Comparison of ENCODE assay signal across 8 mouse cellular contexts in the genomic region with DNA sequence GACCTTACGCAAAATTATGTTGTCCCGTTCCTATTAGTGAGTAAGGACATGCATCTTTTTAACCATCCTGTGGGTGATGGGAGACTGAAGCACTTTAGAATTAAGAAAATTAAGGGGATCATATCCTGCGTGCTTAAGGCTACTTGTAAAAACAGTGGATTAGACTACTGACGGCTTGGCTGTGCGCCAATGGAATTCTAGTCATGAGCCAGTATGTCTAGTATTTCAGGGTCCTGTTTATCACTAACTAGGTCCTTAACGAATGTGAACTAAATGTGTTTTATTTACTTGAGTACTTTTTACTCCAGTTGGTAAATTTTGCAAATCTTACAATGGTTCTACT. TPM values are rescaled to one million over a fixed set of nuclear protein-coding genes. Genes with fewer than 3 reads are reported as not detected.
DNase-seq lines count a peak whose midpoint lies in the region; ATAC-seq and TF ChIP-seq lines count a peak whose summit lies in the region.

No protein-coding gene starts in this region.

- 0 out of 2 replicates have a peak overlapping the region, but pooled peaks have one; percentile 5 for H3K27ac ChIP-seq in neural tube, embryonic 11.5 days (ENCODE audit: low read depth, low read length)
- peak overlapping the region; percentile 99; the same call in 1 of the 2 replicates for H3K27ac ChIP-seq in bone marrow, adult 2 months (ENCODE audit: control insufficient read depth, insufficient read depth, low read depth, low read length, poor library complexity)
- peak overlapping the region; percentile 97 for H3K27ac ChIP-seq in forebrain, embryonic 15.5 days (replicated peaks)
- peak overlapping the region; percentile 94 for H3K27ac ChIP-seq in kidney, adult 2 months (ENCODE audit: insufficient read depth, low read depth, low read length)
- peak overlapping the region; percentile 95 for H3K27ac ChIP-seq in liver, embryonic 15.5 days (replicated peaks)
- peak overlapping the region; percentile 92 for H3K27ac ChIP-seq in neural tube, embryonic 14.5 days (ENCODE audit: low read depth, low read length)

- TF ChIP-seq POLR2A in bone marrow, adult 2 months (IDR thresholded peaks at IDR 0.05; ENCODE audit: borderline replicate concordance, control insufficient read depth, low read depth, low read length) = no peak
- TF ChIP-seq POLR2A in kidney, adult 2 months (IDR thresholded peaks at IDR 0.05; ENCODE audit: low read depth, low read length) = no peak

- H3K4me2 ChIP-seq in neural tube, embryonic 11.5 days (ENCODE audit: low read depth) = peak overlapping the region; percentile 39
- H3K4me2 ChIP-seq in forebrain, embryonic 15.5 days (replicated peaks) = peak overlapping the region; percentile 47
- peak overlapping the region; percentile 61 for H3K4me2 ChIP-seq in liver, embryonic 15.5 days
- H3K4me2 ChIP-seq in neural tube, embryonic 14.5 days (ENCODE audit: low read depth, low read length) = peak overlapping the region; percentile 62

- no peaks in the 10 kb centered on the region for H3K36me3 ChIP-seq in neural tube, embryonic 11.5 days (ENCODE audit: control insufficient read depth, insufficient read depth, low read length)
- H3K36me3 ChIP-seq in forebrain, embryonic 15.5 days = peaks cover 2% of the 10 kb centered on the region
- H3K36me3 ChIP-seq in kidney, adult 2 months (ENCODE audit: control insufficient read depth, insufficient read depth, low read length) = no peaks in the 10 kb centered on the region; the same call in 1 of the 2 replicates
- peaks cover 3% of the 10 kb centered on the region for H3K36me3 ChIP-seq in liver, embryonic 15.5 days (replicated peaks)
- H3K36me3 ChIP-seq in neural tube, embryonic 14.5 days (ENCODE audit: control insufficient read depth, insufficient read depth, low read length) = no peaks in the 10 kb centered on the region

- no peak for TF ChIP-seq CTCF in bone marrow, adult 2 months (IDR thresholded peaks at IDR 0.05; ENCODE audit: control insufficient read depth, insufficient read depth, low read length)
- TF ChIP-seq CTCF in kidney, adult 2 months (conservative IDR thresholded peaks at IDR 0.05; ENCODE audit: insufficient read depth, insufficient read length, low read depth, low read length) = no peak

- peak overlapping the region; percentile 35 for H3K9ac ChIP-seq in neural tube, embryonic 11.5 days (ENCODE audit: low read length)
- H3K9ac ChIP-seq in forebrain, embryonic 15.5 days (replicated peaks) = peak overlapping the region; percentile 99
- peak overlapping the region; percentile 96 for H3K9ac ChIP-seq in liver, embryonic 15.5 days
- H3K9ac ChIP-seq in neural tube, embryonic 14.5 days (replicated peaks; ENCODE audit: low read depth, low read length) = peak overlapping the region; percentile 91; the same call in 1 of the 2 replicates

- no peaks in the 10 kb centered on the region for H3K27me3 ChIP-seq in neural tube, embryonic 11.5 days (ENCODE audit: control insufficient read depth, insufficient read depth, low read length)
- H3K27me3 ChIP-seq in forebrain, embryonic 15.5 days = no peaks in the 10 kb centered on the region
- H3K27me3 ChIP-seq in kidney, adult 2 months (replicated peaks; ENCODE audit: control insufficient read depth, insufficient read depth, low read length) = no peaks in the 10 kb centered on the region
- no peaks in the 10 kb centered on the region for H3K27me3 ChIP-seq in liver, embryonic 15.5 days
- H3K27me3 ChIP-seq in neural tube, embryonic 14.5 days (ENCODE audit: control insufficient read depth, insufficient read depth, low read length) = no peaks in the 10 kb centered on the region

- DNase-seq in neural tube, embryonic 11.5 days (ENCODE audit: low spot score) = no peak
- DNase-seq in neural tube, embryonic 10.5 days (ENCODE audit: extremely low spot score, low spot score) = no peak
- DNase-seq in kidney, adult 2 months = peak; percentile 83
- DNase-seq in c-Kit-positive CD71-positive TER-119-positive erythroid progenitor cells, embryonic 14.5 days (ENCODE audit: low spot score) = no peak

- H3K4me3 ChIP-seq in neural tube, embryonic 11.5 days (ENCODE audit: low read depth, low read length) = peak overlapping the region; percentile 96
- H3K4me3 ChIP-seq in bone marrow, adult 2 months (replicated peaks; ENCODE audit: control insufficient read depth, low read depth, low read length) = peak overlapping the region; percentile 98
- H3K4me3 ChIP-seq in forebrain, embryonic 15.5 days = peak overlapping the region; percentile 82
- H3K4me3 ChIP-seq in kidney, adult 2 months (ENCODE audit: insufficient read depth, low read depth, low read length) = peak overlapping the region; percentile 75; the same call in 1 of the 2 replicates
- H3K4me3 ChIP-seq in liver, embryonic 15.5 days (replicated peaks) = peak overlapping the region; percentile 91
- peak overlapping the region; percentile 92 for H3K4me3 ChIP-seq in neural tube, embryonic 14.5 days (ENCODE audit: low read depth, low read length)

- 11% methylated on average over 6 of the region's 6 CpGs for WGBS in neural tube, embryonic 11.5 days
- WGBS in bone marrow, adult 2 months = 7% methylated on average over 6 of the region's 6 CpGs
- WGBS in forebrain, embryonic 15.5 days = 2% methylated on average over 6 of the region's 6 CpGs
- 2% methylated on average over 6 of the region's 6 CpGs for WGBS in kidney, adult 2 months
- 9% methylated on average over 6 of the region's 6 CpGs for WGBS in liver, embryonic 15.5 days (ENCODE audit: insufficient replicate concordance)
- 8% methylated on average over 6 of the region's 6 CpGs for WGBS in neural tube, embryonic 14.5 days

- peaks cover 11% of the 10 kb centered on the region; the same call in 1 of the 2 replicates for H3K4me1 ChIP-seq in neural tube, embryonic 11.5 days (ENCODE audit: control insufficient read depth, insufficient read depth, low read length)
- H3K4me1 ChIP-seq in bone marrow, adult 2 months (ENCODE audit: control insufficient read depth, insufficient read depth, low read length) = no peaks in the 10 kb centered on the region
- peaks cover 29% of the 10 kb centered on the region for H3K4me1 ChIP-seq in forebrain, embryonic 15.5 days
- H3K4me1 ChIP-seq in kidney, adult 2 months (ENCODE audit: control insufficient read depth, insufficient read depth, low read length) = peaks cover 4% of the 10 kb centered on the region; the same call in 1 of the 2 replicates
- peaks cover 26% of the 10 kb centered on the region for H3K4me1 ChIP-seq in liver, embryonic 15.5 days (replicated peaks)
- H3K4me1 ChIP-seq in neural tube, embryonic 14.5 days (ENCODE audit: control insufficient read depth, insufficient read depth, low read length) = peaks cover 15% of the 10 kb centered on the region

- H3K9me3 ChIP-seq in neural tube, embryonic 11.5 days (ENCODE audit: control insufficient read depth, low read length) = no peaks in the 10 kb centered on the region
- no peaks in the 10 kb centered on the region for H3K9me3 ChIP-seq in forebrain, embryonic 15.5 days
- no peaks in the 10 kb centered on the region for H3K9me3 ChIP-seq in liver, embryonic 15.5 days (replicated peaks)
- no peaks in the 10 kb centered on the region for H3K9me3 ChIP-seq in neural tube, embryonic 14.5 days (ENCODE audit: control insufficient read depth, low read length)

- ATAC-seq in neural tube, embryonic 11.5 days (ENCODE audit: insufficient read depth, low FRiP score, low TSS enrichment) = peak; percentile 3
- ATAC-seq in forebrain, embryonic 15.5 days (replicated peaks) = peak; percentile 67
- no peak; the same call in 1 of the 2 replicates for ATAC-seq in liver, embryonic 15.5 days (ENCODE audit: insufficient read depth)
- ATAC-seq in neural tube, embryonic 14.5 days (ENCODE audit: low read depth) = no peak

RNA-seq across cellular contexts. Expression of gene 2010109A12Rik, which starts 0.7 kb away (rescaled TPM):
- 0.45 and 1.1 TPM in 2 replicates for polyA plus RNA-seq in neural tube, embryonic 11.5 days (2014; fragmentation: Nextera tagmentation; extraction: Ambion mirVana)
- 3.7 and 4.8 TPM in 2 replicates for polyA plus RNA-seq in bone marrow, adult 2 months (2011; ENCODE audit: insufficient read depth, insufficient read length, low replicate concordance, missing spikeins)
- polyA plus RNA-seq in forebrain, embryonic 15.5 days (2015; fragmentation: Nextera tagmentation; extraction: Ambion mirVana) = 2.3 and 3.5 TPM in 2 replicates
- polyA plus RNA-seq in kidney, adult 2 months (2012; rRNA removed) = 0.23 and 0.27 TPM in 2 replicates
- polyA plus RNA-seq in liver, embryonic 15.5 days (2015; fragmentation: Nextera tagmentation; extraction: Ambion mirVana) = 1.1 and 1.3 TPM in 2 replicates
- 1.3 and 1.4 TPM in 2 replicates for polyA plus RNA-seq in neural tube, embryonic 14.5 days (2014; fragmentation: Nextera tagmentation; extraction: Ambion mirVana)

RNA-seq across cellular contexts. Expression of gene Ccni, which starts 0.7 kb away (rescaled TPM):
- polyA plus RNA-seq in neural tube, embryonic 11.5 days (2014; fragmentation: Nextera tagmentation; extraction: Ambion mirVana) = 142 and 147 TPM in 2 replicates
- 73.8 and 76.8 TPM in 2 replicates for polyA plus RNA-seq in bone marrow, adult 2 months (2011; ENCODE audit: insufficient read depth, insufficient read length, low replicate concordance, missing spikeins)
- 202 and 223 TPM in 2 replicates for polyA plus RNA-seq in forebrain, embryonic 15.5 days (2015; fragmentation: Nextera tagmentation; extraction: Ambion mirVana)
- polyA plus RNA-seq in kidney, adult 2 months (2012; rRNA removed) = 125 and 126 TPM in 2 replicates
- polyA plus RNA-seq in liver, embryonic 15.5 days (2015; fragmentation: Nextera tagmentation; extraction: Ambion mirVana) = 33.1 and 34.9 TPM in 2 replicates
- polyA plus RNA-seq in neural tube, embryonic 14.5 days (2014; fragmentation: Nextera tagmentation; extraction: Ambion mirVana) = 145 and 174 TPM in 2 replicates

Comparison
In these comparisons a context has a peak if more than half of its experiments do, and no peak if none do; other contexts are left out.
1. ATAC-seq: peak in neural tube, embryonic 11.5 days (single experiment) and forebrain, embryonic 15.5 days (single experiment); none in liver, embryonic 15.5 days (single experiment) and neural tube, embryonic 14.5 days (single experiment).
2. H3K27ac ChIP-seq: peak in every context shown above with its lines; median percentile 99 in bone marrow, adult 2 months; 97 in forebrain, embryonic 15.5 days; 95 in liver, embryonic 15.5 days; 94 in kidney, adult 2 months; 92 in neural tube, embryonic 14.5 days; 5 in neural tube, embryonic 11.5 days.
3. H3K9ac ChIP-seq: peak in every context shown above with its lines; median percentile 99 in forebrain, embryonic 15.5 days; 96 in liver, embryonic 15.5 days; 91 in neural tube, embryonic 14.5 days; 35 in neural tube, embryonic 11.5 days.
4. Peak in every context shown above with its lines, with median percentiles within 50 percentile points of each other: H3K4me2 ChIP-seq and H3K4me3 ChIP-seq.